Mouse (Mus musculus): ENCODE data around the gene Olfr681. TPM values are rescaled to one million over a fixed set of nuclear protein-coding genes. Genes with fewer than 3 reads are reported as not detected.
"Not testable (repeated sequence)": the region's sequence is repeated elsewhere in the genome, so short reads cannot be mapped to it uniquely, and the experiment has no call there.

Olfr681 gene
- total RNA-seq (2021), result not detected
- not detected in 2 replicates for polyA plus RNA-seq (2012; rRNA removed)
- long read RNA-seq, result 0 reads

DNA sequence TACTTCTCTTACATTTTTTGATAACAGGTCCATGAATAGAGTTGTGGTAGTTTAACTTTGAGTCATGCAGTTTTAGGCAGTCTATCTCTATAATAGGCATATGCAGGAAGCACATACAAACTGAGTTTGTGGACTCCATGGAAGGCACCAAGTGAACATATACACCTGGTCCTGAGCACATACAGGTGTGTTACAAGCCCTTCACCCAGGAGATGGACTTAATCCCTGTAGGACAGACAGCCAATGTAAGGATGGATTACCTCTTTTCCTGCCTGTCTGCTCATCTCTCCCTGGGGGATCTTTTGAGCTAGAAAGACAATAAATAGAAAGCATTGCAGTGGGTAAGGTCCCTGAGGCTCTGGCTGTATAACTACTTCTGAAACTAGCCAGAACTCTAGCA is at the start of gene Olfr681:
Olfr681 (plus strand) TSS at position 301 of the 400 bp plus-strand sequence.
- no peak for DNase-seq

DNA sequence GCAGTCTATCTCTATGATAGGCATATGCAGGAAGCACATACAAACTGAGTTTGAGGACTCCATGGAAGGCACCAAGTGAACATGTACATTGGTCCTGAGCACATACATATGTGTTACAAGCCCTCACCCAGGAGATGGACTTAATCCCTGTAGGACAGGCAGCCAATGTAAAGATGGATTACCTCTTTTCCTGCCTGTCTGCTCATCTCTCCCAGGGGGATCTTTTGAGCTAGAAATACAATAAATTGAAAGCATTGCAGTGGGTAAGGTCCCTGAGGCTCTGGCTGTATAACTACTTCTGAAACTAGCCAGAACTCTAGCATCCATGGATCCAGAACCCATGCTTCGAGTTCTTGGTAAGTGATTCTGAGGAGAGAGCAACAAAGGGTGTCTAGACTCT is 35.7 kb upstream of the Olfr681 start, which contains the start of gene Olfr679:
Olfr679 (plus strand) TSS at position 301 of the 400 bp plus-strand sequence.
- DNase-seq, result no peak

DNA sequence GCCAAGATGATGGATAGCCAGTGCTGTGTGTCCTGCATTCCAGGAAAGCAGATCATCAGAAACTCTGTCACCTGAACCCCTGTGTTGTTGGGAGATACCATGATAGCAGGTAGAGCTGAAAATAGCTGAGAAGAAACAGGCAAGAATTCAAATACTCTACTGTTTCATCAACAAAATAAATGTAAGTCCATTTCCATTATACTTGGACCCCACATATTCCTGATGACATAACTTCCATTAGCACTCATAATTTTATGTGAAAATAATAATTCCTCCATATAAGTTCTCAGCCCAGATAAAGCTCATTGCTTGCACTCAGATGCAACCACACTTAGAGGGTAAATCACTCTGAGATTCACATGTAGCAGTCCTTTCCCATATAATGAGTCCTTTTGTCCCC is 23.9 kb upstream of the Olfr681 start, which contains the start of gene Olfr680-ps1:
Olfr680-ps1 (minus strand) TSS at position 101 of the 400 bp plus-strand sequence.
- DNase-seq, result not testable (repeated sequence)

DNA sequence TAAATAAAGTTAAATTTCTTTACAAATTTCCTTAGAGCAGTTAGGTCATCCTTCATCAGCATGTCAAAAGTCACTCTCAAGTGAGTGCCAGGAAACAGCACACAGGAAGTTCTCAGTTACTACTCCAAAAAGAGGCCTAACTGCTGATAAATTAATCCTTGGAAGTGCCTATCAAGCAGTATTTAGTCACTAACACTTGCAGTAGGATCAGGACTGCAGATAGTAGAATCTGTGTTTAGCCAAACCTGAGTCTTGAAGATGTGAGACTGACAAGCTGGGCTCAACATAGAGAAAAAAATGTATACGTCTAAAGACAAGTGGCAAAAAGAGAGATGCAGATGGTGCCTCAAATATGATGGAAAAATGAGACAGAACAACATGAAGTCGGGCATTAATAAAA is 24.6 kb downstream of the Olfr681 start:
- DNase-seq, result no peak

DNA sequence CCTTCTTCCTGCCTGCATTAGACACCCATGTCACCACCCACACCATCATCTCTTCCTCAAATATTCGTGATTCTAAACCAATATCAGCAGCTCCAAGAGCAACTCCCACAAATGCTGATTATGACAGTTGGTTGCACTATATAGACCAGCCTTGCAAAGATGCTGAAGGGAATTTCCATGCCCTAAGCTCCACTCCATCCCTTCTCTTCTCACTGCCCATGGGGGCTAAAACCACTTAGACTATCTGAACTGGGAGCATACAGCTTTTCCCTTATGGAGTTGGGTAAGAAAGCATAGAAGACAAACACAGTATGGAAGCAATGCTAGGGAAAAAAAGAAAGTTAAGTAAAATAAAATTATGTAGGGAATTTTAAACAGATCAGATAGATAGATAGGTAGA is 30.3 kb downstream of the Olfr681 start, which contains the start of gene Olfr683:
Olfr683 (minus strand) TSS at position 101 of the 400 bp plus-strand sequence.
- no peak for DNase-seq

DNA sequence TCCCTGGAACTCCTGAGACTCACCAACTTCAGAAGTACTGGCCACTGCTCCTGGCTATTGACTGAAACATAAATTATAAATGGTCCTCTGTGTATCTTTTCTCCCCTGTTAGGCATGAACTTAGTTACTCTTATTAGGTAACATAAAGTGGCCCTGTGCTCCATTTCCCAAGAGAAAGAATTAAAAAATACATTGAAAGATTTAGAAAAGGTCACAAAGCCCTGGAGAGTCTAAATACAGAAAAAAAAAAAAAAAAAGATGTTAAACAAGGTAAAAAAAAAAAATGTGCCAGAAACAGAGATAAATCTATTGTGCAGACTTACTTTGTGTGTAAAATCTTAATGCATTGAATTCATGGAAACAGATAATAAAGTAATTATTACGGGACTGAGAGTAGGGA is 46.9 kb downstream of the Olfr681 start, which contains the start of gene Olfr684:
Olfr684 (minus strand) TSS at position 101 of the 400 bp plus-strand sequence.
- DNase-seq, result no peak

DNA sequence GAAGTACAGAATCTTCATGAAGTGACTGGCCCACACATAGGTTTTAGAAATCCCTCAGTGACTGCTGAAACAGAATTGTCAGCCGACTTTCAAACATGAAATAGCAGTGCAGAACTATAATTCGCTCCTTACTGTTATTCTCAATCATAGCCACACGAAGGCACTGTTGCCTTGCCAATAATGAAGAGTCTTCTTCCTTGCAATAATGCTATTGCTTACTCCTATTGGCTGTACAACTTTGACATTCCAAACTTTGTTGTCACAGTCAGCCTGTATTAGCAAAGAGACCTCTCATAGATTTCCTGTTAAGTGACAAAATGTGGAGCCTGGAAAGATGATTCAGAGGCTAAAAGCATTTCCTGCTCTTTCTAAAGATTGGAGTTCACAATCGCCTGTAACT is 54.1 kb downstream of the Olfr681 start:
- DNase-seq, result no peak

Other genes with a start within 250 kb of the Olfr681 start
- not detected for gene Olfr665, start 238.8 kb upstream of the Olfr681 start, total RNA-seq (2021)
- not detected in 2 replicates for gene Olfr665, start 238.8 kb upstream of the Olfr681 start, polyA plus RNA-seq (2012; rRNA removed)
- not detected for gene Olfr666, start 220.9 kb upstream of the Olfr681 start, total RNA-seq (2021)
- not detected in 2 replicates for gene Olfr666, start 220.9 kb upstream of the Olfr681 start, polyA plus RNA-seq (2012; rRNA removed)
- gene Olfr667, start 195.4 kb upstream of the Olfr681 start, total RNA-seq (2021), result not detected
- not detected in 2 replicates for gene Olfr667, start 195.4 kb upstream of the Olfr681 start, polyA plus RNA-seq (2012; rRNA removed)
- not detected for gene Olfr668, start 188.8 kb upstream of the Olfr681 start, total RNA-seq (2021)
- gene Olfr668, start 188.8 kb upstream of the Olfr681 start, polyA plus RNA-seq (2012; rRNA removed), result not detected in 2 replicates
- not detected for gene Olfr669, start 182.6 kb upstream of the Olfr681 start, total RNA-seq (2021)
- gene Olfr669, start 182.6 kb upstream of the Olfr681 start, polyA plus RNA-seq (2012; rRNA removed), result not detected in 2 replicates
- not detected for gene Olfr670, start 154.2 kb upstream of the Olfr681 start, total RNA-seq (2021)
- gene Olfr670, start 154.2 kb upstream of the Olfr681 start, polyA plus RNA-seq (2012; rRNA removed), result not detected in 2 replicates
- not detected for gene Olfr671, start 137.7 kb upstream of the Olfr681 start, total RNA-seq (2021)
- gene Olfr671, start 137.7 kb upstream of the Olfr681 start, polyA plus RNA-seq (2012; rRNA removed), result not detected in 2 replicates
- not detected for gene Olfr672, start 114.8 kb upstream of the Olfr681 start, total RNA-seq (2021)
- gene Olfr672, start 114.8 kb upstream of the Olfr681 start, polyA plus RNA-seq (2012; rRNA removed), result not detected in 2 replicates
- not detected for gene Olfr675, start 88.4 kb upstream of the Olfr681 start, total RNA-seq (2021)
- gene Olfr675, start 88.4 kb upstream of the Olfr681 start, polyA plus RNA-seq (2012; rRNA removed), result not detected in 2 replicates
- gene Olfr676, start 84.1 kb upstream of the Olfr681 start, total RNA-seq (2021), result not detected
- gene Olfr676, start 84.1 kb upstream of the Olfr681 start, polyA plus RNA-seq (2012; rRNA removed), result not detected in 2 replicates
- not detected for gene Olfr677, start 65.5 kb upstream of the Olfr681 start, total RNA-seq (2021)
- not detected in 2 replicates for gene Olfr677, start 65.5 kb upstream of the Olfr681 start, polyA plus RNA-seq (2012; rRNA removed)
- gene Olfr678, start 52.4 kb upstream of the Olfr681 start, total RNA-seq (2021), result not detected
- gene Olfr678, start 52.4 kb upstream of the Olfr681 start, polyA plus RNA-seq (2012; rRNA removed), result not detected in 2 replicates
- gene Olfr679, start 35.6 kb upstream of the Olfr681 start, total RNA-seq (2021), result not detected
- gene Olfr679, start 35.6 kb upstream of the Olfr681 start, polyA plus RNA-seq (2012; rRNA removed), result not detected in 2 replicates
- gene Olfr680-ps1, start 24.0 kb upstream of the Olfr681 start, total RNA-seq (2021), result not detected
- gene Olfr680-ps1, start 24.0 kb upstream of the Olfr681 start, polyA plus RNA-seq (2012; rRNA removed), result not detected in 2 replicates
- gene Olfr683, start 30.2 kb downstream of the Olfr681 start, total RNA-seq (2021), result not detected
- not detected in 2 replicates for gene Olfr683, start 30.2 kb downstream of the Olfr681 start, polyA plus RNA-seq (2012; rRNA removed)
- gene Olfr684, start 46.8 kb downstream of the Olfr681 start, total RNA-seq (2021), result not detected
- not detected in 2 replicates for gene Olfr684, start 46.8 kb downstream of the Olfr681 start, polyA plus RNA-seq (2012; rRNA removed)
- not detected for gene Olfr685, start 69.2 kb downstream of the Olfr681 start, total RNA-seq (2021)
- not detected in 2 replicates for gene Olfr685, start 69.2 kb downstream of the Olfr681 start, polyA plus RNA-seq (2012; rRNA removed)
- not detected for gene Olfr686, start 90.6 kb downstream of the Olfr681 start, total RNA-seq (2021)
- gene Olfr686, start 90.6 kb downstream of the Olfr681 start, polyA plus RNA-seq (2012; rRNA removed), result not detected in 2 replicates
- not detected for gene Olfr688, start 171.3 kb downstream of the Olfr681 start, total RNA-seq (2021)
- not detected in 2 replicates for gene Olfr688, start 171.3 kb downstream of the Olfr681 start, polyA plus RNA-seq (2012; rRNA removed)
- gene Olfr689, start 194.3 kb downstream of the Olfr681 start, total RNA-seq (2021), result not detected
- gene Olfr689, start 194.3 kb downstream of the Olfr681 start, polyA plus RNA-seq (2012; rRNA removed), result not detected in 2 replicates
- gene Olfr690, start 217.3 kb downstream of the Olfr681 start, total RNA-seq (2021), result not detected
- not detected in 2 replicates for gene Olfr690, start 217.3 kb downstream of the Olfr681 start, polyA plus RNA-seq (2012; rRNA removed)
- gene Olfr691, start 225.4 kb downstream of the Olfr681 start, total RNA-seq (2021), result not detected
- gene Olfr691, start 225.4 kb downstream of the Olfr681 start, polyA plus RNA-seq (2012; rRNA removed), result not detected in 2 replicates